Mouse (Mus musculus): ENCODE data around the gene Ugt2b38.
"Not testable (repeated sequence)": the region's sequence is repeated elsewhere in the genome, so short reads cannot be mapped to it uniquely, and the experiment has no call there.

The Ugt2b38 gene

GRCm38 (mm10) chr5:87424041-87424440 lies at the start of gene Ugt2b38:
Gene Ugt2b38 (minus strand): TSS chr5:87424203.
- DNase-seq (ENCODE audit: low read depth), result not testable (repeated sequence)

- DNase-seq (ENCODE audit: low read depth), result no peak
Measured at GRCm38 (mm10) chr5:87458810-87459209, 34.8 kb upstream of the Ugt2b38 start.

- DNase-seq (ENCODE audit: low read depth), result no peak
Measured at GRCm38 (mm10) chr5:87457701-87458100, 33.7 kb upstream of the Ugt2b38 start.

DNA sequence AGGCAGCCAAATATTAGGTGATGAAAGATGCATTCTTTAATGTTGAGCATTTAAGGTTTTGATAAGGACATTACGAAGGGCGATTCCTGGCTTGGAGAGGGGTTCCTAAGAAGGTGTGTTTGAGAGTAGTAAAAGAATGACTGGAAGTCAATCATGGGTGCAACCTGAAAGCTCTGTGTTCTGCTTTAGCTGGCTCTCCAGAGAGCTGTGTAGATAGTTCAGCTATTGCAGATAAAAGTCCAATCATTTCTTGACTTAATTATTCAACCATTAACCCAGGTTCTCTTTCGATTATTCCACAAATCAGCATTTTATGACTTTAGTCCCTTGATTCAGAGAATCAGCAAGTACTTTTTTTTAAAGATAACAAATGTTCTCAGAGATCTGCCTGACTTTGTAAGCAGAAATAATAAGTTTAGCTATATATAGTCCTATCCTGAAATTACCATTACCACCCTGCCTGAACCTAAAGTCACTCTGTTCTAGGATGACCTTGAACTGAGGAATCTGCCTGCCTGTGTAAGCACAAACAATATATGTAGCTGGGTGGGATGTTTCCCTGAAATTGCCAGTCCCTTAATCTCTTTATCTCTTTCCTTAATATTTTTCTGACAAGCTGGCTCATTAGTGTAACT lies 32.3 kb upstream of the Ugt2b38 start:
- DNase-seq (ENCODE audit: low read depth), result no peak

GRCm38 (mm10) chr5:87455519-87455918 lies 31.5 kb upstream of the Ugt2b38 start:
- DNase-seq (ENCODE audit: low read depth), result no peak

DNA sequence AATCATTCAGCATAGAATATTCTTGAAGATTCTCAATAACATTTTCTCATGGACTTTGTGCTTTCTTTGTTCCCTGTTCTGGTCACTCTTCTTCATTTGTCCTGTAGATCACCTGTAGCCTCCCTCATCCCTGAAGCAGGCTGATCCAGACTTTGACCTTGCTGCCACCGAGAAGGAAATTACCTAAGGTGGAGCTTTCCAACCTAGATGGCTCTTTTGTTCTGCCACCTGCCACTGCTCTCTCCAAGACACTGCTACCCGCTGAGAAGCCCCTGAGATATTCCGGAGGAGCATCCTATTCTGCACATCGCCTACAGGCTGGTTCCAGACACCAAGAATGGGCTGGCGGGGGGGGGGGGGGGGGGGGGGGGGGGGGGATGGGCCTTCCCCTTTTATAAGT lies 28.5 kb upstream of the Ugt2b38 start:
- DNase-seq (ENCODE audit: low read depth), result not testable (repeated sequence)

DNA sequence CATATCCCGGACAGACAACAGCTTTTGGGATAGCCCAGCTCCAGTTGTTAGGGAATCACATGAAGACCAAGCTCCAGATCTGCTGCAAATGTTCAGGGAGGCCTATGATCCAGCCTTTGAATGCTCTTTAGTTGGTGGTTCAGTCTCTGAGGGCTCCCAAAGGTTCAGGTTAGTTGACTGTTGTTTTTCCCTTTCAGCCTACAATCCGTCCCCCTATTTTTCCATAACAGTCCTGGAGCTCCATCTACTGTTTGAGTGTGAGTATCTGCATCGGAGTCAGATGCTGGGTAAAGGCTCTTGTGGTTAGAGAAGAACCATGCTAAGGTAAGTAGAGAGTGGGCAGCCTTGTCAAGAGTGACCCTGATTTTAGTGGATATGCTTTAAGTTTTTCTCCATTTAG lies 12.3 kb upstream of the Ugt2b38 start:
- DNase-seq (ENCODE audit: low read depth), result no peak

DNA sequence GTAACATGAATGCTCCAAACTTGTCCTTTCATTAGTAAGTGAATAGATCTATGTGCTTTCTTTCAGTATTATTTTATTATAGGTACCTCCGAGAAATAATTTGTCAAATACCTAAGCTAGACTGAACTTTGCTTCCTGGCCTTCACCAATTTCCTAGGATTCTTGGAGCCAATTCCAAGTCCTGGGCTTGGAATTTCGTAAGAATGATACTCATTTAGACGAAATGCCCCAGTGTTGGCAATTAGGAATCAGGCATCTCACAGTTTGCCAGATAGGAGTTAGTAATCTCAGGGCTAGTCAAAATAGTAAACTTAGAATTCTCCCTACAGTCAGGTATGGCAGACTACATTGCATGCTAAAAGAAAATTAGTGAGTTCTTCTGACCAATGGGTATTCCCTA lies 1.7 kb upstream of the Ugt2b38 start:
- DNase-seq (ENCODE audit: low read depth), result no peak

DNA sequence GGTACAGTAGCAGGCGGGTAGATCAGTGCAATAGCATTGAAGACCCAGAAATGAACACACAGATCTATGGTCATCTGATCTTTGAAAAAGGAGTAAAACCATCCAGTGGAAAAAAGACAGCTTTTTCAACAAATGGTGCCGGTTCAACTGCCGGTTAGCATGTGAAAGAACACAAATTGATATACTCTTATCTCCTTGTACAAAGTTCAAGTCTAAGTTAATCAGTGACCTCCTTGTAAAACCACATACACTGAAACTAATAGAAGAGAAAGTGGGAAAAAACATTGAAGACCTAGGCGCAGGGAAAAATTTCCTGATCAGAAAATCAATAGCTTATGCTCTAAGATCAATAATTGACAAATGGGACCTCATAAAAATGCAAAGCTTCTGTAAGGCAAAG lies 27.0 kb downstream of the Ugt2b38 start:
- no peak for DNase-seq (ENCODE audit: low read depth)

DNA sequence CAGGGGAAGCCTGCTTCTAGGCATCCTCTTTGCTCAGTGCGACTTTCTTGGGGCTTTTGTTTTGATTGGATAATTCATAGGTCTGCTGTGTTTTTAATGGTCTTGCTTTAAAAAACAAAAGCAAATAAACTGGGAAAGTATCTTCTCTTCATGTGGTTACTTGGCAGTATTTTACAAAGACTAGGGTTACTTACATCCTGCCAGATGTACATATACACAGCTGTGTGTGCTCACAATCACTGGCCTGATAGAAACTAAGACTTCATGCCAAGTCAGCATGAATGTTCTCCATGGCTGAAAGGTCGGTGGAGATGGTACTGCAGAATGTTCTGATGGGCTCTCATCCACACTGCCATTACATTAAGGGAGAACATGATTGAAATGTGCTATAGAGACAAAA lies 33.2 kb downstream of the Ugt2b38 start:
- no peak for DNase-seq (ENCODE audit: low read depth)

DNA sequence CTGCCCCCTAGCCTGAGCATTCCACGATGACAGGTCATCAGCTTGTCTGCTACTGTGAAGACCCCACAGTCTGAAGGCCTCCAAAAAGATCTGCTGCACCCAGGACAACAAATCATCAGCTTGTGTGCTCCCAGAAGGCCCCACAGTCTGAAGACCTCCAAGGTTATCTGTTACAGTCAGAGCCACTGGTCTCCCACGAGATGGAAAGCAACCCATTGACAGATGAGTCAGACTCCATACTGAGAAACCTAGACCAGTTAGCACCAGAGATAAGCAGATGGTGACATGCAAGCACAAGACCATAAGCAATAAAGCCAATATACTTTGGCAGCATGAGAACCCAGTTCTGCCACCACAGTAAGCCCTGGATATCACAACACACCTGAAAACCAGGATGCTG lies 43.8 kb downstream of the Ugt2b38 start:
- DNase-seq (ENCODE audit: low read depth), result no peak

DNA sequence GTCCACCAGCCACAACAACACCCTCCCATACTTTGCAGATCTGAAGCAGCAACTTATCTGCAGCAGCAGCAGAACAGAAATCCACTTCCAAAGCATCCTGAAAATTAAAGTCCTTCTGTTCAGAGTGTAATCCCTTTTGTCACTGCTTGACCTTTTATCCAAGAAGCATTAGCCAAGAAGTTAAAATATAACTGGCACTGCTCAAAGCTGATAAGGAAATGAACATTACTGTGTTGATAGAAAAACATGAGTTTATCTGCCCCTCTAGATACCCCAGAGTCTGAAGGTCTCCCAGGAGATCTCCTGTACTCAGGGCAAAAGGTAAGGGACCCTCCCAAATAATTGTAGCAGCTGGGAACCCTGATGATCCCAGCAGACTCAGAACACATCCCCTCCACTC lies 44.2 kb downstream of the Ugt2b38 start:
- DNase-seq (ENCODE audit: low read depth), result no peak

- no peak for DNase-seq (ENCODE audit: low read depth)
Measured at GRCm38 (mm10) chr5:87375874-87376383, 48.1 kb downstream of the Ugt2b38 start.

DNA sequence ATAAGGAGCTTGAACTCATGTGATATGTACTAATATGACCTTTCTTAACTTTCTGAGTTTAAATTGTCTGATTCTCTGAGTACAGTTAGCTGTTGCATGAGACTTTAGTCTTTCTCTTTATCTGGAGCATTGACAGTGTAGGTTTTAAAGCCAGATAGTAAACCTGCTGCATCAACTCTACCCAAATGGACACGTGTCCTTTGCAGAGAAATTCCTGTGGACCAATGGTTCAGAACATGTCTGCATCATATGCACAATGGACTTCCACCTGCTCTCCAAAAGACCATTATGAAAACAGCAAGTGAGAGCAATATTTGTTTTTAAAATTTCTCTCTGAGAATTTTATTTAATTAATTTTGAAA lies 50.5 kb downstream of the Ugt2b38 start:
- DNase-seq (ENCODE audit: low read depth), result no peak

DNA sequence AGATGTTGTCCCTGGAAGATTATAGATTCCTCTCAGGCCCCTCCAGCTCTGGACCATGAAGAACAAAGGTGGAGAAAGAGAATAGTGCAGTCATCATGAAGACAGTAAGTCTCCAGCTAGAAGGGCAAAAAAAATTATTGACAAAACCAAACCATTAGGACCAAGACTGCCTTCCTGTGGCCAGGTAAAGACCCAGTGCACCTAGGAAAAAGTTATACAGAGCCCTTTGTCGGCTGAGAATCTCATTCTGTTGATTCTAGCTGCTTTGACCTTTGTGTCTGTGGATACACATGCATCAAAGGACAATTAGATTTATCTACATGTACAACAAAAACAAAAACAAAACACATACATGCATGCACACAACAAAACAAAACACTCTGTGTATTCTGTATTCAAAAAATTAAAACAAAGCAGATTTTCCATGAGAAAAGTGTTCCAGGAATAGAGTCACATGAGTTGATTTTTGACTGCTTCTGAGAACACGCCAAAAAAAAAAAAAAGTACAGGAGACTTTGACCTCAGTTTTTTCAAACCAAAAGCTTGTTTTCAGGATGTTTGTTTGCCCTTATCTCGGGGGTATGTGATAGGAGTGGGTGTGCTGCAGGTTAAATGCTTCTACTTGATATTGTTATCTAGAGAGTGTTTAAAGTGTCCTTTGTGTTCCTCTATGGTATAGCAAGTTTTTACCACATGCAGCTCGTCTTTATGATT lies 51.1 kb downstream of the Ugt2b38 start:
- not testable (repeated sequence) for DNase-seq (ENCODE audit: low read depth)
